Mouse (Mus musculus): ENCODE measurements around the gene Car5a. TPM values are rescaled to one million over a fixed set of nuclear protein-coding genes. Genes with fewer than 3 reads are reported as not detected.

Car5a gene
- polyA plus RNA-seq, 1 experiment from 2014 or later: not detected

Small RNA genes within 50 kb of the gene (microRNA-seq; reads per million reads assigned to microRNA genes)
- not detected for gene Mir7237

Other genes starting within 250 kb of the Car5a start
- gene Jph3, start 215.3 kb downstream of the Car5a start, polyA plus RNA-seq (2014; fragmentation: Nextera tagmentation; extraction: Ambion mirVana): 73.5 and 86.4 TPM in 2 replicates
- gene Klhdc4, start 115.3 kb downstream of the Car5a start, polyA plus RNA-seq (2014; fragmentation: Nextera tagmentation; extraction: Ambion mirVana): 38.5 and 41.7 TPM in 2 replicates
- gene Slc7a5, start 37.2 kb downstream of the Car5a start, polyA plus RNA-seq (2014; fragmentation: Nextera tagmentation; extraction: Ambion mirVana): 42.0 and 54.0 TPM in 2 replicates
- 47.7 and 48.7 TPM in 2 replicates for gene Banp, start 4.8 kb upstream of the Car5a start, polyA plus RNA-seq (2014; fragmentation: Nextera tagmentation; extraction: Ambion mirVana)

All from midbrain, embryonic 14.5 days (tissue).